Mouse (Mus musculus): ENCODE measurements around the gene Srpk3. TPM values are rescaled to one million over a fixed set of nuclear protein-coding genes. Genes with fewer than 3 reads are reported as not detected.

Srpk3 gene
- total RNA-seq, 2 experiments from 2014 or later = 2.7 to 7.8 TPM

GRCm38 (mm10) chrX:73798502-73798901, 24.3 kb downstream of the Srpk3 start:
- DNase-seq = peak; percentile 84

GRCm38 (mm10) chrX:73805814-73806213, 31.6 kb downstream of the Srpk3 start:
- DNase-seq = no peak

- DNase-seq = no peak
These were observed 40.9 kb downstream of the Srpk3 start for GRCm38 (mm10) chrX:73815072-73815471.

GRCm38 (mm10) chrX:73816596-73817314, 42.5 kb downstream of the Srpk3 start:
- DNase-seq = no peak

GRCm38 (mm10) chrX:73823747-73824146, 49.5 kb downstream of the Srpk3 start:
- no peak for DNase-seq

GRCm38 (mm10) chrX:73824185-73825151, 50.3 kb downstream of the Srpk3 start, which contains the start of gene Pdzd4:
TSS of gene Pdzd4 (minus strand) at chrX:73824969.
- peak; percentile 66 for DNase-seq

Other genes with a start within 250 kb of the Srpk3 start
- 1 to 10 TPM in 1 of 2 experiments, under 1 TPM in 1; 0.67 to 1.1 TPM for gene Dusp9, start 135.0 kb upstream of the Srpk3 start, total RNA-seq (2021)
- gene Pnck, start 114.3 kb upstream of the Srpk3 start, total RNA-seq (2021) = 10 to 100 TPM in 1 of 2 experiments, 1 to 10 TPM in 1; 5.6 to 13.8 TPM
- gene Slc6a8, start 101.3 kb upstream of the Srpk3 start, total RNA-seq (2021) = 10 to 100 TPM; 31.9 to 43.3 TPM
- gene Bcap31, start 58.2 kb upstream of the Srpk3 start, total RNA-seq (2021) = 100 to 1,000 TPM; 233 to 236 TPM
- gene Abcd1, start 57.8 kb upstream of the Srpk3 start, total RNA-seq (2021) = 10 to 100 TPM; 24.7 to 31.8 TPM
- 1 to 10 TPM in 1 of 2 experiments, under 1 TPM in 1; 0.99 to 1.2 TPM for gene Plxnb3, start 17.3 kb upstream of the Srpk3 start, total RNA-seq (2021)
- 100 to 1,000 TPM; 681 to 708 TPM for gene Idh3g, start 12.5 kb downstream of the Srpk3 start, total RNA-seq (2021)
- gene Ssr4, start 12.6 kb downstream of the Srpk3 start, total RNA-seq (2021) = 100 to 1,000 TPM; 166 to 177 TPM
- gene Pdzd4, start 50.6 kb downstream of the Srpk3 start, total RNA-seq (2021) = 1 to 10 TPM; 5.1 to 5.9 TPM
- gene Avpr2, start 117.7 kb downstream of the Srpk3 start, total RNA-seq (2021) = not detected
- gene L1cam, start 121.7 kb downstream of the Srpk3 start, total RNA-seq (2021) = 10 to 100 TPM in 1 of 2 experiments, 1 to 10 TPM in 1; 9.9 to 24.7 TPM
- gene Arhgap4, start 147.5 kb downstream of the Srpk3 start, total RNA-seq (2021) = 1 to 10 TPM; 7.9 to 9.2 TPM
- gene Naa10, start 147.5 kb downstream of the Srpk3 start, total RNA-seq (2021) = 10 to 100 TPM; 86.5 to 99.0 TPM
- gene Renbp, start 156.4 kb downstream of the Srpk3 start, total RNA-seq (2021) = 10 to 100 TPM; 17.4 to 19.2 TPM
- gene Hcfc1, start 192.0 kb downstream of the Srpk3 start, total RNA-seq (2021) = 10 to 100 TPM; 51.0 to 74.9 TPM
- 10 to 100 TPM; 82.2 to 96.8 TPM for gene Irak1, start 249.5 kb downstream of the Srpk3 start, total RNA-seq (2021)